Mouse (Mus musculus): ENCODE measurements around the gene Arrdc1. TPM values are rescaled to one million over a fixed set of nuclear protein-coding genes. Genes with fewer than 3 reads are reported as not detected.

The Arrdc1 gene
- 100 to 1,000 TPM in 1 of 2 experiments, 10 to 100 TPM in 1; 96.4 to 107 TPM for total RNA-seq (2023)

GRCm38 (mm10) chr2:24935057-24935796 lies at the start of gene Arrdc1:
TSS of gene Arrdc1 (minus strand) at chr2:24935252.

DNA sequence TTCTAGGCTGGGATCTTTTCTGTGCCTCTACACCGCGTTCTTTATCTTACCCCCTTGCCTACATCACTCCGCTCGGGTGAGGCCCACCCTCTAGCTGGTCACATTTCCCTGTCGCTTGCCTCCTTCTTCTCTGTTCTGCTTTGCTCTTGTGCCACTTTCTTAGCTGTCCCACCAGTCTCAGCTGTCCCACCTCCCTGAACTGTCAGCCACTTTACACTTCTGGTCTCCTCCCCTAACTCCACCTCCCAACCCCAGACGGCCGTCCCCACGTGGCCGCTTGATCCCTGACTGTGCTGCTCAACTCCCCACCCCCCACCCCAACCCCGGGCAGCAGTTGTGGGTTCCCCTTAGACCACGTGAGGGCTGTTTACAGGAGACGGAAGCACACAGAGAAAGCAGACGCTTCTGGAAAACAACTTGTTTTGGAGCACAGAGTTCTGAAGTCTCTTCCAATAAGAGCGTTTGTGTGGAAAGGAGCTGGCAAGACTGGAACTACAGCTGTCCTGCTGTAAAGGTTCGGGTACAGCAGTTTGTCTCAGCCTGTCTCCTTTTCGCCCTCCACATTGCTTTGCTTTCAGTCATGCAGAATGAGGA lies 40.7 kb upstream of the Arrdc1 start, which contains the start of gene Pnpla7:
Gene Pnpla7, plus strand, starts transcription at position 330 of the 594 bp plus-strand sequence.

DNA sequence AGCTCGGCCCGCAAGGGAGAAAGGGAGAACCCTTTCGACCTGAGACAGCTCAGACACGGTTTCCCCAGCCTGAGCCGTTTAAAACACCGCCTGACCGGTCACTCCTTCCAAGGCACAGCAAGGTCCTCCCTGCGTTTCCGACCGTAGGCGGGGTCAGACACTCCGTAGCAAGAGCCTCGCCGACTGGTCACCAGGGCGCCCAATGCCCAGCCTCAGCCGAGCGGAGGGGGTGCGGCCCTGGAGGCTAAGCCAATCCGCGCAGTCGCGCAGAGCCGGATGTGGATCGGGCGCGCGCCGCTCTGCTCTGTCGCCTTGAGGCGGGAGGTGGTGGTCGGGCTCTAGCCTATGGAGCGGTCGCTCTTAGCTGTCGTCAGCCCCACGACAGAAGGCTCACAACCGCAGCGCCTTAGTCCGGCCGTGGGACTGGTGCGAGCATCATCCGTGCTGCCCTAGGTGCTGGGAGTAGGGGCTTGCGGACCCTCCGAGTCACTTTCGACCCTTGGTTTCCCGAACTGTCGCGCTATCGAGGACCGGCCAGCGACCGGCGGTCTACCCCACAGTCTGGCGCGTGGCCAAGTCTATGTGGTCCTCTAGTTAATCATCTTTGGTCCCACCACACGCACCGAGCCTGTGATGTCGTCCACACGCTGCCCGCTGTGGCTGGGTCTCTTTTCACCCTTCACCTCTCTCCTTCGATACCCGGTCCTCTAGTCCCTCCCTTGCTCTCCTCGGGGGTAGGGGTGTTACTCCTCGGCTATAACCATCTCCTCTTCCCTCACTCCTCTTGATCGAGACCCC lies 40.1 kb upstream of the Arrdc1 start, which contains the start of gene Mrpl41:
Gene Mrpl41, minus strand, starts transcription at position 193 of the 798 bp plus-strand sequence.

GRCm38 (mm10) chr2:24962304-24963000 lies 27.4 kb upstream of the Arrdc1 start, which contains the start of gene Dph7:
TSS of gene Dph7 (plus strand) at chr2:24962400.

GRCm38 (mm10) chr2:24949421-24950188 lies 14.6 kb upstream of the Arrdc1 start, which contains the start of gene Zmynd19:
TSS of gene Zmynd19 (plus strand) at chr2:24949792.

GRCm38 (mm10) chr2:24918930-24919838 lies 15.9 kb downstream of the Arrdc1 start, which contains the start of gene Ehmt1:
TSS of gene Ehmt1 (minus strand) at chr2:24919614.

Other genes with a start within 250 kb of the Arrdc1 start
- 1 to 10 TPM in 1 of 2 experiments, under 1 TPM in 1; 0.64 to 1.3 TPM for gene Cacna1b, start 172.1 kb downstream of the Arrdc1 start, total RNA-seq (2023)
- 10 to 100 TPM; 57.9 to 58.5 TPM for gene Ehmt1, start 15.6 kb downstream of the Arrdc1 start, total RNA-seq (2023)
- gene Zmynd19, start 14.5 kb upstream of the Arrdc1 start, total RNA-seq (2023): 10 to 100 TPM; 12.1 to 13.1 TPM
- 1 to 10 TPM; 4.1 to 6.6 TPM for gene Dph7, start 27.1 kb upstream of the Arrdc1 start, total RNA-seq (2023)
- 10 to 100 TPM; 21.1 to 21.2 TPM for gene Mrpl41, start 39.8 kb upstream of the Arrdc1 start, total RNA-seq (2023)
- gene Pnpla7, start 40.8 kb upstream of the Arrdc1 start, total RNA-seq (2023): 100 to 1,000 TPM; 167 to 204 TPM
- gene Nsmf, start 119.1 kb upstream of the Arrdc1 start, total RNA-seq (2023): 10 to 100 TPM; 12.8 to 16.5 TPM
- gene Entpd8, start 145.1 kb upstream of the Arrdc1 start, total RNA-seq (2023): not detected
- not detected for gene Noxa1, start 159.9 kb upstream of the Arrdc1 start, total RNA-seq (2023)
- gene Nrarp, start 245.5 kb upstream of the Arrdc1 start, total RNA-seq (2023): 1 to 10 TPM in 1 of 2 experiments, under 1 TPM in 1; 0.86 to 1.8 TPM

Data from neutrophil, adult 83 days (primary cell).